Mouse (Mus musculus) liver, adult 2 months (tissue): ENCODE measurements around the gene Inafm1. TPM values are rescaled to one million over a fixed set of nuclear protein-coding genes. Genes with fewer than 3 reads are reported as not detected.

Experiments used
- DNase-seq: peaks from one replicate; pipeline ENCODE4 v3.0.0-alpha.2; 2011; ENCODE audit warnings: low read depth, low spot score; ENCODE audit errors: extremely low read depth
- H3K27ac ChIP-seq: fragments of 200-500 bp; replicated peaks from 2 replicates; pipeline ENCODE4 v1.5.1; 2012; ENCODE audit warnings: low read depth, mild to moderate bottlenecking, control low read depth, inconsistent platforms, low read length; ENCODE audit not compliant: insufficient read depth
- H3K27me3 ChIP-seq: fragments of 200-500 bp; 2 replicates; pipeline ENCODE4 v1.6.1; 2012; ENCODE audit warnings: mild to moderate bottlenecking, moderate library complexity, low read length, inconsistent platforms; ENCODE audit not compliant: control insufficient read depth, insufficient read depth
- H3K36me3 ChIP-seq: fragments of 200-500 bp; 2 replicates; pipeline ENCODE4 v1.6.1; 2012; ENCODE audit warnings: low read length, inconsistent platforms; ENCODE audit not compliant: control insufficient read depth, insufficient read depth
- H3K4me1 ChIP-seq: fragments of 200-500 bp; 2 replicates; pipeline ENCODE4 v1.6.1; 2011; ENCODE audit warnings: low read length; ENCODE audit not compliant: control insufficient read depth, insufficient read depth
- H3K4me3 ChIP-seq: fragments of 200-500 bp; 2 replicates; pipeline ENCODE4 v1.5.1; 2011; ENCODE audit warnings: low read depth, mild to moderate bottlenecking, control low read depth, low read length, moderate library complexity; ENCODE audit not compliant: insufficient read depth
- H3K79me2 ChIP-seq: fragments of 200-500 bp; 2 replicates; pipeline ENCODE4 v1.6.1; 2012; ENCODE audit warnings: inconsistent platforms, mild to moderate bottlenecking, low read length, moderate library complexity; ENCODE audit not compliant: control insufficient read depth, insufficient read depth
- H3K9ac ChIP-seq: fragments of 200-500 bp; 2 replicates; pipeline ENCODE4 v1.6.1; 2012; ENCODE audit warnings: low read depth, mild to moderate bottlenecking, control low read depth, inconsistent platforms, low read length
- CTCF ChIP-seq: fragments of 200-500 bp; IDR thresholded peaks from 2 replicates; pipeline ENCODE4 v1.5.1; 2011; ENCODE audit warnings: low read depth, low read length, control low read depth
- POLR2A ChIP-seq: fragments of 200-500 bp; IDR thresholded peaks from 2 replicates; pipeline ENCODE4 v1.6.1; 2011; ENCODE audit warnings: low read length, control low read depth; ENCODE audit not compliant: insufficient read depth; ENCODE audit errors: extremely low read depth
- WGBS: fragments of 180-500 bp; shearing (Covaris S2); methylation state at CpG from one replicate; pipeline ENCODE4 v1.1.7; 2018; 5-methylcytosine and 5-hydroxymethylcytosine counted together
- polyA plus RNA-seq: library from polyadenylated mRNA; depleted of rRNA; stranded (reverse); fragments of >200 nt; gene quantifications from 2 replicates; pipeline ENCODE4 v1.2.3, GENCODE M21; 2012
- total RNA-seq: library from RNA; depleted of rRNA; stranded (reverse); fragments of >200 nt; gene quantifications from 2 replicates; pipeline ENCODE4 v1.2.3, GENCODE M21; 2014

The Inafm1 gene
- total and polyA plus RNA-seq, 2 experiments = 1.9 to 8.8 TPM

- no peak for TF ChIP-seq CTCF
- no peak for TF ChIP-seq POLR2A
- H3K9ac ChIP-seq = no peak overlapping the region
- no peaks in the 10 kb centered on the region for H3K36me3 ChIP-seq
- no peak overlapping the region for H3K4me3 ChIP-seq
- H3K27me3 ChIP-seq = no peaks in the 10 kb centered on the region
- 0 out of 2 replicates have a peak, but pooled peaks cover 3% of the 10 kb centered on the region for H3K4me1 ChIP-seq
- peak; percentile 51 for DNase-seq
- peak overlapping the region; percentile 5; the same call in 1 of the 2 replicates for H3K27ac ChIP-seq
- WGBS = 56% methylated on average over 4 of the region's 4 CpGs
- no peaks in the 10 kb centered on the region for H3K79me2 ChIP-seq
Measured at GRCm38 (mm10) chr7:16254195-16254594, 19.2 kb downstream of the Inafm1 start.

- no peak overlapping the region for H3K4me3 ChIP-seq
- no peak for DNase-seq
- 0 out of 2 replicates have a peak, but pooled peaks cover 3% of the 10 kb centered on the region for H3K4me1 ChIP-seq
- no peak overlapping the region for H3K27ac ChIP-seq
- H3K79me2 ChIP-seq = no peaks in the 10 kb centered on the region
- H3K36me3 ChIP-seq = no peaks in the 10 kb centered on the region
- TF ChIP-seq POLR2A (no peak), CTCF (no peak)
- no peak overlapping the region for H3K9ac ChIP-seq
- H3K27me3 ChIP-seq = no peaks in the 10 kb centered on the region
- WGBS = 38% methylated on average over 5 of the region's 5 CpGs
Measured at GRCm38 (mm10) chr7:16250687-16251086, 22.7 kb downstream of the Inafm1 start.

- TF ChIP-seq POLR2A (no peak), CTCF (no peak)
- Histone ChIP-seq H3K27me3 (no peaks in the 10 kb centered on the region), H3K36me3 (no peaks in the 10 kb centered on the region), H3K27ac (no peak overlapping the region), H3K9ac (no peak overlapping the region), H3K79me2 (no peaks in the 10 kb centered on the region), H3K4me3 (no peak overlapping the region), H3K4me1 (0 out of 2 replicates have a peak, but pooled peaks cover 2% of the 10 kb centered on the region)
- WGBS = 50% methylated on average over 2 of the region's 4 CpGs
- DNase-seq = no peak
Measured at GRCm38 (mm10) chr7:16245958-16246357, 27.5 kb downstream of the Inafm1 start.

- no peak within 1 kb of the TSS for H3K4me3 ChIP-seq
- TF ChIP-seq POLR2A (no peak), CTCF (no peak)
- H3K36me3 ChIP-seq = no peaks in the 10 kb centered on the region
- no peaks in the 10 kb centered on the region for H3K27me3 ChIP-seq
- H3K4me1 ChIP-seq = 0 out of 2 replicates have a peak, but pooled peaks cover 2% of the 10 kb centered on the region
- 25% methylated on average over 5 of the region's 5 CpGs for WGBS
- peak within 1 kb of the TSS; percentile 79 for H3K27ac ChIP-seq
- DNase-seq = peak; percentile 39
- H3K79me2 ChIP-seq = no peaks in the 10 kb centered on the region
- no peak within 1 kb of the TSS; the same call in 1 of the 2 replicates for H3K9ac ChIP-seq
Measured at GRCm38 (mm10) chr7:16244067-16244466, 29.4 kb downstream of the Inafm1 start, which contains the start of gene C5ar2. TSS of gene C5ar2 (minus strand) at chr7:16244154.

- Histone ChIP-seq H3K79me2 (no peaks in the 10 kb centered on the region), H3K4me3 (no peak overlapping the region), H3K36me3 (no peaks in the 10 kb centered on the region), H3K27ac (peak overlapping the region; percentile 58), H3K27me3 (no peaks in the 10 kb centered on the region), H3K4me1 (0 out of 2 replicates have a peak, but pooled peaks cover 2% of the 10 kb centered on the region), H3K9ac (no peak overlapping the region)
- no peak for DNase-seq
- TF ChIP-seq POLR2A (no peak), CTCF (no peak)
- 77% methylated on average over 6 of the region's 6 CpGs for WGBS
Measured at GRCm38 (mm10) chr7:16242198-16242597, 31.2 kb downstream of the Inafm1 start.

GRCm38 (mm10) chr7:16241787-16242186, 31.6 kb downstream of the Inafm1 start:
- Histone ChIP-seq H3K79me2 (no peaks in the 10 kb centered on the region), H3K4me1 (0 out of 2 replicates have a peak, but pooled peaks cover 2% of the 10 kb centered on the region), H3K27ac (peak overlapping the region; percentile 58), H3K27me3 (no peaks in the 10 kb centered on the region), H3K36me3 (no peaks in the 10 kb centered on the region), H3K4me3 (peak overlapping the region; percentile 2; the same call in 1 of the 2 replicates), H3K9ac (peak overlapping the region; percentile 7; the same call in 1 of the 2 replicates)
- no peak for DNase-seq
- WGBS = 63% methylated on average over 11 of the region's 11 CpGs
- TF ChIP-seq POLR2A = no peak
- peak; percentile 30; the same call in 1 of the 2 replicates for TF ChIP-seq CTCF
